Mouse (Mus musculus): Measurements from ENCODE around the gene Aak1.
A peak's percentile ranks its signal among the peaks of the same experiment; 100 is the strongest.

Aak1 gene

DNA sequence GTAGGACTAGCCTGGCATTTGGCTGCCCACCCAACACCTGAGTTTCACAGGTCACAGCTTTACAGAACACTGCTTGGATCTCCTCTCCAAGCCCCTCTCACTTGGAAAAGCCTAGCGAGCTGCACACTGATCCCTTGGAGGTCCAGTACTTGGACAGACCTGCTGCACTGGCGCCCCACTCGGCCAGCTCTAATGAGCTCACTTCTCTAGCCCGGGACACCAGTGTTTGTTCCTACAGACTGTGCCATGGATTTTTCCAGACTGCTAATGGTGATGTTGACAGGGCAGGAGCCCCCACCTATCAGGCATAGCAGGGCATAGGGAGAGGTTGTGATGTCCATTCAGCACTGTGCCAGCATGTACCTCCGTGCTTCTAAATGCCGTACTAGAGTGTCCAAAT is 48.2 kb downstream of the Aak1 start:
- DNase-seq = no peak

DNA sequence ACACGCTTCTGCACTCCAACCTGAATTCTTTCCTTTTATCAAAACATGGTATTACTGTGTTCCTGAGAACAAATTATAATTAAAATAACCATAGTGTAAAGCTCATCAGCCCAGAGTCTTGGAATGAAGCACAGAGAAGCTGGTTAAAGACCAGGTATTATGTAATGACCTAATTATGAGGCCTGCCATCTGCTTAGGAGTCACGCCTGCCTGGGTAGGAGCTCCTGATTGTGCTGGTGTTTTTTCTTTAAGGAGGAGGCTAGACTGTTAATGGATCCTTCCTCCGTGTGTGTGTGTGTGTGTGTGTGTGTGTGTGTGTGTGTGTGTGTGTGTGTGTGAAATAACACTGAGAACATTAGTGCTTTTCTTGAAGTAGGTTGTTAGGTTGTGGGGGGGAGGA is 49.7 kb downstream of the Aak1 start:
- no peak for DNase-seq

DNA sequence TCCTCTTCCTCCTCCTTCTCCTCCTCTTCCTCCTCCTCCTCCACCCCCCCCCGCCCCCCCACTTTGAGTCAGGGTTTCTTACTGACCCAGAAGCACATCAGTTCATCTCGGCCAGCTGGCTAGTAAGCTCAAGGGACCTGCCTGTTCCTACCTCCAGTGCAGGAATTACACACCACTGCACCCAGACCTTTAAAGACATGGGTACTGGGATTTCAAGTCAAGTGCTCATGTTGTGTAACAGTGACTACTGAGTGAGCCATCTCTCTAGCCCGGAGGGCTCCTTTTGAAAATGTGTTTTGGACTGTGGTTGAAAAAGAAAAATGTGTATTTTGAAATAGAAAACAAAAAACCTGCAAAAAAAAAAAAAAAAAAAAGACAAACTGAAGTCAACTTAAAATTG is 50.6 kb downstream of the Aak1 start:
- no peak for DNase-seq

GRCm38 (mm10) chr6:86900546-86900945 is 51.2 kb downstream of the Aak1 start:
- DNase-seq = no peak

DNA sequence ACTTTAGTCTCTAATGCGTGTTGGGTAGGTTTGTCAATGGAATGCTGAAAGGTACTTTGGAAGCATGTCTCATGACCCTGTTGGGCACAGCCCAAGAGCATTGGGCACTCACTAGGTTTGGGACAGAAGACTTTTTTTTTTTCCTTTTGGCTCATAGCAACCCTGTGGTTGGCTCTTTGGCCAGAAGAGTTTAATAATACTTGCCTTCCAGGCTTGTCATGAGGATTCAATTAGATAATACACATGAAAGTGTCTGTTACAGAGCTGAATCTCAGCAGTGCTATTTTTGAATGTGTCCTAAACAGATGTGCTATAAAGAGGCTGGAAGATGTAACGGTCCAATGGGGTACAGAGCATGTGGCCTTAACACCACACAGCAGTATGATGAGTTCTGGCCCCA is 56.2 kb downstream of the Aak1 start:
- DNase-seq = no peak

GRCm38 (mm10) chr6:86907191-86907590 is 57.9 kb downstream of the Aak1 start:
- no peak for DNase-seq

DNA sequence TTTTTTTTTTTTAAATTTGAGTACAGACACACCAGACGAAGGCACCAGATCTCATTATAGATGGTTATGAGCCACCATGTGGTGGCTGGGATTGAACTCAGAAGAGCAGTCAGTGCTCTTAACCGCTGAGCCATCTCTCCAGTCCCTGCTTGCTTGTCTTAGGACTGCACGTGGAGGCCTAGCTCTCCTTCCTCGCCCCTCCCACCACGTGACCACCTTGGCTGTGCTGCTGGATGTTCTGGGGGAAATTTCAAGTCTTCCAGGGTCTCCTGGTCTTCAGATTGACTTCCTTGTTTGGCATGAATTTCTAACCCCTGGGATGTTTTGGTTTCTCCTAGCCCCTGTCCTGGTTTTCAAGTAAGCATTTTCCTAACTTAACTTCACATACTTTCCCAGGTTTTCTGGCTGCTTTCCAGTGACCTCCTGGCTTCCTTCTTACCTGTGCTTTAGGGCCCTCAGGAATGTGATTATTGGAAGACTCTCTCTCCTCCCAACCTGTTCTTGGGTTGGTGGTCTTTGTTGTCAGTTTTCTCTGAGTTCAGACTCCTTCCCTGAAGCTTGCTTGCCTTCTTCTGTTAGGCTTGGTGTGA is 59.3 kb downstream of the Aak1 start:
- DNase-seq = no peak

DNA sequence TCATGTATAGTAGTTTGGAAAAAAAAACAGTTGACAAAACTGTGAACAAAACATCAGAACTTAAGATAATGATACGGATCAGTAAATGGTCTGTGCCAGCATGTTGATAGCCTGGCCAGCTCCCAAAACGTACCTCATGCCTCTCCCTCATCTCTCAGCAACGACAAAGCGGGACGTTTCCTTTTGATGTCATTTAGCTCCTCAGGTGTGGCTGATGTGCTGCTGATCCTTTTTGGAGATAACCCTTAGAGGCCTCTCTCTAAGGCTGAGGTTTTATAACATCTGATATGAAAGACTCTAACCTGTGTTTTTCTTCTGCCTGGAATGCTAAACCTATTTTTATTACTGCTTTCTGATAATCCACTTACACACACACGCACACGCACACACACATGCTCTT is 60.6 kb downstream of the Aak1 start:
- no peak for DNase-seq

GRCm38 (mm10) chr6:86916157-86916820 is 67.0 kb downstream of the Aak1 start:
- no peak for DNase-seq

- DNase-seq = peak; percentile 13 to 40
Observed at GRCm38 (mm10) chr6:86917231-86917630, 67.9 kb downstream of the Aak1 start.

DNA sequence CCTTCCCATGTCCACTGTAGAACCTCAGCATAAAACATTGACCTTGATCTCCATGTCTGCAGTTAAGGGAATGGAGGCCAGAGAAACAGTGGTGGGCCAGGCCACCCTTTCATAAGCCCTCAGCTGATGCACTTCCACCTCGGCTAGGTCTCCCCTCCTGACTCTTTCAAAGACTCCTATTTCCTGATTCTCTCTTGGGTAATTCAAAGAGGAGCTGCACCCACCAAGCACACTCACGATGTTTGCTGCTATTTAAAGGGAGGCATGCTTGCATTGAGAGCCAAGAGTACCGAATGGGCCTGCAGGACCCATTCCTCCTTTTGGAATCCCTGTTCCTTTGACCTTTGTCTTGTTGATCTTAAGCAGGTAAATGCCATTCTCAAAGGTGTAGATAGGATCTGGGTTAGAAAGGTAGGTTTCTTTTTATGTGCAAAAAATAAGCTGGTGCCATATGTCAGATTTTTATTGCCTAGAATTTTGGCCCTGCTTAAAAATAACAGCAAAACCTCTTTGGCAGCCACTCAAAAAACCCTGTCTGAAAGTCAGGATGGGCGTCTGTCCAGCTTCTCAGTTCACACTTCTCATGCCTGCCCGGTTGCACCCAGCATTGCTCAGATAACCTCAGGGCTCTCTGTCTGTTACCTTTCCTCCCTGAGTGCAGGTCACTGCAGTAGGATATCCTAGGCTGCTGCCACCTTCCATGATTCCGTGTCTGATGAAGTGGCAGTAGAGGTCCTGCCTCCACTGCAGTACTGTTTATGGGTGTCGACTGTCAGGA is 68.9 kb downstream of the Aak1 start:
- DNase-seq = peak in 1 of 2 experiments; percentile 30

GRCm38 (mm10) chr6:86921880-86922279 is 72.6 kb downstream of the Aak1 start:
- peak; percentile 51 to 74 for DNase-seq

GRCm38 (mm10) chr6:86924746-86925145 is 75.4 kb downstream of the Aak1 start:
- no peak for DNase-seq

DNA sequence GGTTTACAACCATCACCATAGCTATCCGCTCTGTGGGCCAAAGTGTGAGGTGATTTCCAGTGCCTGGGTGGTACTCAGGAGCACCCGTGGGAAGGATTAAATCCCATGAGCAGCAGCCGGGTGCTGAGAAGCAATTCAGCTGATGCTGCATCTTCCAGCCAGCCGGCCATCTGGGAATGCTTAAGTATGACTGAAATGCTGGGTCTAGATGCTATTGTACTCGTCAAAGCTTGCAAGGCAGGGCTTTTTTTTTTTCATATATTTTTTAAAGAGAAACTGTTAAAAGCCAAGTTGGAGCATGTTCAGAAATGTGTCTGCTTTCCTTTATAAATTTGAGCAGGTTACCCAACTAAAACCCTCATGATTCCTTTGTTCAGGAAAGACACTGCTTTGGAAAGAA is 85.2 kb downstream of the Aak1 start:
- peak; percentile 12 to 38 for DNase-seq

DNA sequence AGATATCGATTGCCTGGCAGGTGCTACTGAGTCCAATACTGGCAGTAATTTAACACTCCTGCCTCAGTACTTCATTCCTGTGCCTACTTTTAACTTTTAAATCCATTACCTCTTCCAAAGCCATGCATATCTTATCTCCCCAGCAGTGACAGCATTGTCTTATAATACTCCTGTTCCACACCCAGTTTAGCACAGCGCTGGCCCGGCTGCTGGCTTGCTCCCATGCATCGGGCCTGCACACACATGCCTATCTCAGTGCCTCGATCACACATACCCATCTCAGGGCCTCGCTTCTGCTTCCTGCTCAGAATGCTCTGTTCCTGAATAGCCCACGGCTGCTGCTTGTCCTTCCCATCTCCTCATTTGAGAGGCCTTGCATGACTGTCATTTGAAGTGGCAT is 90.5 kb downstream of the Aak1 start:
- DNase-seq = no peak

GRCm38 (mm10) chr6:86940966-86941365 is 91.6 kb downstream of the Aak1 start:
- DNase-seq = no peak

DNA sequence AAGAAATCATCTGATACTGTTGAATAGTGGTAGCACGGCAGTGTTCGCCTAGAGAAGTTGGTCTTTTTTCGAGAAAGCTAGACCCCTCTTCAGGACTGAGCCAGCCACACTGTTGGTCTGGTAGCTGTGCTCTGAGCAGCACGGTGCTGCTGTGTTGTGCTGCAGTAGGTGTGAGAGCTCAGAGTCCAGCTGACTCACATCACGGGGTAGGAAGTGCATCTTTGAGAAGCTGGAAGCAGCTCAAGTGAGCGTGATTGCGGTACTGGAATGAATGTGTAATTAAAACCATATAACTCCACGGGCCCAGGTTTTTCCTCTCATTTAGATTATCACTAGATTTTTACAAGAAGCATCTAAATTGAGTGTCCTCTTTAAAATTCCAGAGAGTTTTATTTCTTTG is 97.8 kb downstream of the Aak1 start:
- DNase-seq = no peak

DNA sequence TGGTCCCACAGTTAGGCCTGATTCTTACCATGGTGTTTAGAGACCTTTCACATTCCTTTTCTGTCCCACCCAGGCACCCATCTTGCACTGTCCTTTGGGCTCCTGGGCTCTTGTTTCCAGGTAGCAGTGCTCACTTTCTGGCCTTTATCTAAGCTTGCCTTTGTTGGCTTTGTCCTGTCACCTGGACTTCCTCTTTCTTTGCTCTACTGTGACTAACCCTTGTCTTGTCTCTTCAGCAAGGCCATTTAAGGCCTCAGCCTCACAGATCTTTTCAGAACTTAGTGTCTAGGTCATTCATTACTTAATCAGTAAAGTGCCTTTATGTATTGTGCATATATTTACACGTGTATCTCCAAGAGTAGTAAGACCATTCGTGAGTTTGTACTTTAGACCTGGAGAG is 99.4 kb downstream of the Aak1 start:
- DNase-seq = no peak

- no peak for DNase-seq
Observed at GRCm38 (mm10) chr6:86950141-86950540, 100.8 kb downstream of the Aak1 start.

DNA sequence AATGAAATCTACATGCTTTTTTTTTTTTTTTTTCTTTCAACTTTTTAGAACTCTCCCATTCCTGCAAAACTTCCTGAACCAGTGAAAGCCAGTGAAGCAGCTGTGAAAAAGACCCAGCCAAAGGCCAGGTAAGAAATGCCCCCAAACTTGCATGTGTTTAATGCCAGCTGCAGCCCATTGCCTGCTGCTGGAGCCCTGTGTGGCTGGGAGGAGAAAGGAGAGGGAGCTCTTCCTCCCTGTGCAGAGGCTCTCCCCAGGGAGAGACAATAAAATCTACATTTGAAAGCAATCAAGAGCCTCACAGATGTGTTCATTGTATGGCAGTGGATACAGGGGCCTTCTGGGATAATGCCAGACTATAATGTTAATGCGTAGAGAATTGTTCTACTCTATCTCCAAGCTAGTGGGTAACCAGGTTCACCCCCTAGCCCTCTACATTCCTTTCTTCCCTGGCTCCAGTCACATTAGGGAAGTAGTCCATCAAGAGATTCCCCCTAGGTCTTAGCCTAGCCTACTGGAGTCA is 101.5 kb downstream of the Aak1 start:
- no peak for DNase-seq

- no peak for DNase-seq
Observed at GRCm38 (mm10) chr6:86955741-86956140, 106.4 kb downstream of the Aak1 start.

- no peak for DNase-seq
Observed at GRCm38 (mm10) chr6:86956206-86956605, 106.9 kb downstream of the Aak1 start.

DNA sequence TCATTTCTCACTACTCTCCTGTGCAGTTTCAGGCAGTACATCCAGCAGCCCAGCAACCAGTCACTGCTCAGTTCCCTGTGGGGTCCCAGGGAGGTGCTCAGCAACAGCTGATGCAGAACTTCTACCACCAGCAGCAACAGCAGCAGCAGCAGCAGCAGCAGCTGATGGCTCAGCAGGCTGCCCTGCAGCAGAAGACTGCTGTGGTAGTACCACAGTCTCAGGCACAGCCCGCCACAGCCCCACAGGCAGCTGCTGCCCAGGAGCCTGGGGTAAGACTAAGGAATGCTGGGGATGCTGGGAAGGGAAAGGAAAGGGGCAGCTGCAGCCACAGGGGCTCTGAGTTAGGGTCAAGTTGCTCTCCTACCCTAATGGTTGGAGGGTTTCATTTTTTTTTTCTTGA is 109.7 kb downstream of the Aak1 start:
- no peak for DNase-seq
